Mouse (Mus musculus) heart, adult 11 months (tissue): ENCODE results near the gene Cox6a1.
A peak's percentile ranks its signal among the peaks of the same experiment; 100 is the strongest.
"Not testable (repeated sequence)": the region's sequence is repeated elsewhere in the genome, so short reads cannot be mapped to it uniquely, and the experiment has no call there.

ENCODE experiments used
- DNase-seq: peaks from one replicate; pipeline ENCODE4 v3.0.0; 2022

Gene Cox6a1

DNA sequence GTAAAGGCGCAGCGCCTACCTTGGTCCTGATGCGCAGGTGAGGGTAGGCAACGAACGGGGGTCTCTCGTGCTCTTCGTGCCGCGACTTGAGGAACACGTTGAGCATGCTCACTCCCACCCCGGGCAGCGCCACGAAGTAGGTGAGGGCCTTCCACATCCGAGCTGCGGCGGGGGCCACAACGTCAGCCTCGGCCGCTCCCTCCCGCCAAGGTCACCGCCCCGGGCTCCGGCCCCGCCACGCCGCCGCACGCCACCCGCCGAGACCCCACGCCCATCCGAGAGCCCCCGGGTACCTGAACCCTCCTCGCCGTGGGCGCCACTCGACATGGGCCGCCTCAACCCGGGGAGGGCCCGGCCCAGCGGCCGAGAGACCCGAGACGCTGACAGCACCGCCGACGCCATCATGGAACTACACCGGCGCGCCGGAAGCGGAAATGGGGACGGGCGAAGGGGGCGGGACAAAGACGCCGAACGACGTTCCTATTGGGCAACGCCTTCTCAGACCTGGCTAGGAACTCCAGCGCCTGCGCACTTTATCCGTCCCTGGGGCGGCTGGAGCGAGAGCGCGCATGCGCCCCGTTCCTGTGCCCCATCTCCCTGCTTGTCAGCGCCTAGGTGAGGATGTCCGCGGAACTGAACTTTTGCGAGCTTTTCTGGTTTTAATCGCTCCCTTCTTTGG is at the start of gene Cox6a1:
TSS of gene Cox6a1 (minus strand) at position 436 of the 679 bp plus-strand sequence.
- DNase-seq, result peak; percentile 100

DNA sequence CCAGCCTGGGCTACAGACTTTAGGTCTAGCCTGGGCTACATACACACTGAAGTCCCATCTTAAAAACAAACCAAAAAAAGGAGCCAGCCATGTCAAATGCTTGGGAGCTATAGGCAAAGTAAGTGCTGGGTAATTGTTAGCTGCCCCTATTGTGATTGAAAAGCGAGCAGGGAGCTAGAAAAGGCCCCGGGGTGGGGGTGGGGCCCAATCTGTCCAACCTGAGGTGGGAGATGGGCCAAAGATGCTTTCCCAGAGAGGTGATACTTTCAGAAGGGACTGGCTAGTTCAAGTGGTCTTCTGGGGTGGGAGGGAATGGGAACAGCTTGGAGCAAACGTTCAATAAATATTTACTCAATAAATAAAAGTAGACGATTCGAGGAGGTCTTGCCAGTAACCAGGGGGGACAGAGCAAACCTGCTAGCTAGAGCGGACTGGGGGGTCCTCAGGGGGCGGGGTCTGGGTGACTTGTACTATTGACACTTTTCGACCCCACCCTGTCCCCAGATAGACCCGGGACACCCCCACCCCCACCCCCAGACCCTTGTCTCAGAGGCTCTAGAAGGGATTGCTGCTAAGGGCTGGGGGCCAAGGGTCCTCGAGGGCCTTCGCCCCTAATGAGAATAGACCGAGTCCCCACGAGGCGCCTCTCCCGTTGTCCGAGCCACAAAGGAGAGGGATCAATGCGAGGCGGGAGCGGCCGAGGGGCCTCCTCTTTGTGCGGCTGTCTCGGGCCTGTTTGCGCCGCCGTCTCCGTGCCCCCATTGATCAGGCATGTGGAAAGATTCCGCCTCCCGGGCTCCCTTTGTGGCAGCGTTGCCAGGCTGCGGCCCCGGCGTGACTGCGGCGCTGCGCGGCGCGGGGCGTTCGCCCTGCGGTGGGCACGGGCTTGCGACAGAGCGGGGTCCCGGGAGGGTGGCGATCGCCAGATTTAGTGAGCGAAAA is 49.3 kb upstream of the Cox6a1 start:
- no peak for DNase-seq

DNA sequence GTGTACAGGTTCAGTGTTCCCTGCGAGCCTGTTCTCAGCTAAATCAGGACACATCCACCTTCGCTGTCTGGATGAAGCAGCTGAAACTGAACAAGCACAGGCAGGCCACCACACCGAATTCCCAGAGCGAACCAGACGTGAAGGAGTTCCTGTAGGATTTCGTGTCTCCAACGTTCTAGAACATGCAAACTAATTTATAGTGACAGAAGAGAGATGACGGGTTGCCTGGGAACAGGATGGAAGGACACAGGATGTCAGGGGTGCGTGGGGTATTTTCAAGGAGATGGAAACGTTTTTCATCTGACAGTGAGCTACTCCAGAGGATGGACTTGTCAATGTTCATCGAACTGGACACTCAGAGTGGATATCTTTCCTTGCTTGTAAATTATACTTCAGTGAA is 47.9 kb upstream of the Cox6a1 start:
- no peak for DNase-seq

GRCm38 (mm10) chr5:115394836-115395235 is 46.1 kb upstream of the Cox6a1 start:
- DNase-seq, result no peak

DNA sequence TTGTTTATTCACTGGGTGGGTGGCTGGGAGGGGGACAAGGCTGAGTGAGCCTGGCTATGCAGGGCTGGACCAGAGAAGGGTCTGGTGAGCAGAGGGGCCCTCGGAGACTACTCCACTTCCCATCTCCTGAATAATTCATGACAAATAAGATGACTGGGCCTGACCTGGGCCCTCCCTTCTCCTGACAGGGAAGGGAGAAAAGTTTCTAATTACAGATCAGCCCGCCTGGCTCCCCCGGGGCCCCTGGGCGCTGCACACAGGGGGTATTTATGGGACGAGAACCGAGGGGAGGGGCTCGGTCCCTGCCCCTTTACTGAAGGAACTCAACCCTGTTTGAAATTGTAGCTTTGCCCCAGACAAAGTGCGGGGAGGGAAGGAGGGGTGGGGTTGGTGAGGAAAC is 45.4 kb upstream of the Cox6a1 start:
- DNase-seq, result no peak

DNA sequence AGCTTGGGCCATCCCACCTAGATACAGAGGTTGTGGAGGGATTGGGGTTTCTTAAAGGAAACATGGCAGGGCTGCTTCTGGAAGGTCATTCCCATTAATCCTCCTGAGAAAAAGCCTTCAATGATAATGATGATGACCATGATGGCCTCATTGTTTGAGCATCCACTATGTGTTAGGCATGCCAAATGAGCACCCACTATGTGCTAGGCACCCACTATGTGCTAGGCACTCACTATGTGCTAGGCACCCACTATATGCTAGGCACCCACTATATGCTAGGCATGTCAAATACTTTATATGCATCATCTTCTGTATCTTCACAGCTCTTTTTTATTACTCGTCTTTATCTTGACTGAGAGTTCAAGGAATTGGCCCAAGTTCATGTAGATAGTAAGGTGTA is 44.2 kb upstream of the Cox6a1 start:
- DNase-seq, result no peak

GRCm38 (mm10) chr5:115391935-115392334 is 43.2 kb upstream of the Cox6a1 start:
- DNase-seq, result no peak

- DNase-seq, result not testable (repeated sequence)
Measured at GRCm38 (mm10) chr5:115378882-115379281, 30.1 kb upstream of the Cox6a1 start.

DNA sequence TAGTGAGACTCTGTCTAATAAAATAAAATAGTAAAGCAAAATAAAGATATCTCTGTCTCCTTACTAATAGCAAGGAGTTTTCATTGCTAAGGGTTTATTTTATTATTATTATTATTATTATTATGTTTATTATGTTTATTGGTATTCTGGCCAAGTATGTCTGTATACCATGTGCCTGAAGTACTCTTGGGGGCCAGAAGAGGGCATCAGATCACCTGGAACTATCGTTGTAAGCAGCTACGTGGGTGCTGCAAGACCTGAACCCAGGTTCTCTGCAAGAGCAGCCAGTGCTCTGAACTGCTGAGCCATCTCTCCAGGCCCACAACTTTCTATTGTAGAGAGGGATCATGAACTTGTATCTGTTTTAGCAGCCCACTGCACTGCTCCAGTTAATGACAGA is 26.7 kb upstream of the Cox6a1 start:
- DNase-seq, result no peak

DNA sequence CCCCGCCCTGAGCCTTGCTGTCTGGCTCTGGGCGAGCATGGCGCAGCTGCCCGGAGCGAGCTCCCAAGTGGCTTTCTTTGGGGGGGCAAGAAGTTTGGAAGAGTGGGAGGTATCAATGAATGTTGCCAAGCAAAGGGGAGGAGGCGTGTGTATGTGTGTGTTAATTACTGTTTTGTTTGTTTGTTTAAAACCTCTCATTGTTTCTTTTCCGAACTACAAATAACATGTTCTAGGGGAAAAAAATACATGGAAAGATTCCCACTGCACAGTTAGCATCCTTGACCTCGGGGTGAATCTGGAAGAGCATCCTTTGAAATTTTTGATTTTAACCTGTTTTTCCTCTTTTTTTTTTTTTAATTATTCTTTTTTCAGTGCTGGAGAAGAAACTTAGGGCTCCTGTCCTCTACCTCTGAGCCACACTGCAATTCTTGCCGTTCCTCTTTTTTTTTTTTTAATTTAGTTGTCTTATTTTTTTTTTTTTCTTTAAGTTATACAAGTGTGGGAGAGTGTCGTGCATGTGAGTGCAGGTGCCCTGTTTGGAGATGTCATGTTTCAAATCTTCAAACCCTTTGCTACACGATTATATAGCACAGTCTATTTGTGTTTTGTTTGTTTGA is 25.5 kb upstream of the Cox6a1 start:
- DNase-seq, result no peak

- DNase-seq, result no peak
Measured at GRCm38 (mm10) chr5:115373441-115374203, 24.8 kb upstream of the Cox6a1 start.

- no peak for DNase-seq
Measured at GRCm38 (mm10) chr5:115371736-115372135, 23.0 kb upstream of the Cox6a1 start.

- no peak for DNase-seq
Measured at GRCm38 (mm10) chr5:115364782-115365181, 16.0 kb upstream of the Cox6a1 start.

DNA sequence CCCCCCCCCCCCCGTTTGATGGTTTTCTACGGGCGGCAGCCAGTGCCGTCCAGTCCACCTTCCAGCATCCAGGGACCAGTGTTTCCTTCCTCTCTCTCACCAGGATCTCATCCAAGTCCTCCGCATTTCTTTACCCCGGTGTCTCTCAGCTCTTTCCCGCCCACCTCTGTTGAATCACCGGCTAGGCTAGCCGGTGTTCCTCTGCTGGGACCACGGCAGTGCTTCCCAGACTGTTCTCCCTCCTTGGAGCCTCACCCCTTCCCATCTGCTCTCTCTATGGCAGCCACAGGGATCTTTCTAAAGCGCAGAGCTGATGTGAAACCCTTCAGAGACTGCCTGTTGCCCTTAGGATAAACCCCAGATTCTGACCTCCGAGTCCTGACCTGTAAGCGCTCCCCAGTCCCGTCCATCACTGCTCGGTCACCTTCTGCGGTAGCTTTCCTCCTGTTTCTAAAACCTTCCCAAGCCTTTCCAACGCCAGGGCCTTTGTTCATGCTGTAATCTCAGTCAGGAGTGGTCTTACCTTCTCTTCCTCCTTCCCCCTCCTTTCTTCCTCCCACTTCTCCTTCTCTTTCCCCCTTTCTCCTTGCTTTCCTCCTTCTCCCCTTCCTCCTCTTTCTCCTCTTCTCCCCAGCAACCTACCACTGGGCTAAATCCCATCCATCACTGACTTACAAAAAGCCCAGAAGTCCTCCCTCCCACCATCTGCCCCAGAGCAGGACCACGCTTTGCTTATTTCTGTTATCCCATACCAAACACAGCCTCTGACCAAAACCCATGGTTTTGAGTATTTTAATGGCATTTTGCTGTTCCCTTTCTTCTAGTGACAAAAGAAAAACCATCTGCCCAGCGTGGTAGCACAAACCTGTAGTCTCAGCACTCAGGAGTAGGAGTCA is 14.3 kb upstream of the Cox6a1 start:
- DNase-seq, result no peak

DNA sequence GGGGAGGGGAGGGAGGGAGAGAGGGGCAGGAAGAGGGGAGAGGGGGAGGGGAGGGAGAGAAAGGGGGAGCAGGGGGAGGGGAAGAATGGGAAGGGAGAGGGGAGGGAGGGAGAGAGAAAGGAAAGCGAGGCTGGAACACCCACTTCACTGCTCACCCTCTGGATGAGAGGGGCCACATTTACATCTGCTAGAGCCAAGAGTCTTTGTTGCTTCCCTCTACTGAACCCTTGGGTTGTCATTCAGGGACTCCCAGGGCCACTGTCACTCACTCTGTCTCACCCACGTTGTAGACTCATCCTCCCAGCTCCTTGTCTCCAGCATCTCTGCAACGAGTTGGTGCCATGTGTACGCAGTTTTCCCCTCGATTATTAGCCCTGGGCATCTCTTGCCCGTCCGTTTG is 13.4 kb upstream of the Cox6a1 start:
- DNase-seq, result no peak

- no peak for DNase-seq
Measured at GRCm38 (mm10) chr5:115359851-115360372, 11.1 kb upstream of the Cox6a1 start.

DNA sequence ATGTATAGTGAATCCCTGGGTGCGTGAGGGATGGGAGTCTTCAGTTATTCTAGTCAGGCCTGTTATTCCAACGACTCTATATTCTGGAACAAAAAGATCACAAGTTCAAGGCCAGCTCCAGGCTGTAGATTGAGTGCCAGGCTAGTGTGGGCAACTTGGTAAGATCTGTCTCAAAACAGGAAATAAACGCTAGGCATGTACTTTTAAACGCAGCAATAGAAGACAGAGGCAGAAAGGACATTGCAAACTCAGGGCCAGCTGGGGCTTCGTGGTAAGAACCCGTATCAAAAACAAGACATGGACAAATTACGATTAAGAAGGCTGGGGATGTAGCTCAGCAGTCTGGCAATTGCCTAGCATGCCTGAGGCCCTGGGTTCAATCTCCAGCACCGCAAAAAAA is 10.7 kb upstream of the Cox6a1 start:
- no peak for DNase-seq

DNA sequence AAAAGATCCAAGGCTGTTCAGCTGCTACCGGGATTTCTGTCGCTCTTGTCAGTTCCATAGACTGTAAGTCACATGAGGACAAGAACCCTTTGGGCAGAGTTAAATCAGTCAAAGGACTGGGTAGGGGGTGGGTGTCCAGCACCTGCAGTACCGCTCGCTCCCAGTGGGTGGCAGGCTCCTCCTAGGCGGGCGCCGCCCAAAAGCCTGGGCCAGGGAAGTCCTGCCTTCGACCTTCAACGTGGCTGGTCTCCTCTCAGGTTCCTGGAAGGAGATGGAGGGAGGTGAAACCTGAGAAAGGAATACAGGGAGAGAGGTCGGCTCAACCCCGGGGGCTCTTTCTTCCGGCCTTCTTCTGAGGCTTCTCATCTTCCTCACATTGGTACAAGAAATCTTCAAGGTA is 10.1 kb upstream of the Cox6a1 start:
- DNase-seq, result peak; percentile 97

- peak; percentile 85 for DNase-seq
Measured at GRCm38 (mm10) chr5:115355070-115355469, 6.3 kb upstream of the Cox6a1 start.

GRCm38 (mm10) chr5:115351348-115351747 is 2.6 kb upstream of the Cox6a1 start:
- no peak for DNase-seq

DNA sequence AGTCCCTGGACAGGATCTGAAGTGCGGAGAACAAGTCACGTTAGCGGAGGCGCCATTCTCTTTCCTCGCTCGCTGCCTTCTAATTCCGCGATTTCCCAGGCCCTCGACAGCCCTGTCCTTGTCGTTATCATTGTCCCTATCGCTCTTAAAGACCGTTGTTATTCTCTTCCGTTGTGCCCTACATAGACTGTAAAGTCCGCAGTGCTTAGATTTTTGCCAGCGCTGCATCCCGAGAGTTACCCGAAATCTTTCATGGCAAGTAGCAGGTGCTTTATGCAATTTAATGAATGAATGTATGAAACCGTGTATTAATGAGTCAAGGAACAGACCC is 409 bp upstream of the Cox6a1 start:
- DNase-seq, result no peak

GRCm38 (mm10) chr5:115347564-115347963 is 1.2 kb downstream of the Cox6a1 start:
- peak; percentile 98 for DNase-seq
